Mouse (Mus musculus) brain, embryonic 14.5 days (tissue): ENCODE measurements around the gene Ptcd2.

Experiments
- CTCF ChIP-seq: fragments of 200-500 bp; IDR thresholded peaks from 2 replicates; pipeline ENCODE4 v1.5.1; 2012; ENCODE audit warnings: inconsistent platforms, mild to moderate bottlenecking, moderate library complexity, borderline replicate concordance; ENCODE audit not compliant: insufficient read depth, insufficient read length; ENCODE audit errors: extremely low read depth
- POLR2A ChIP-seq: fragments of 200-500 bp; IDR thresholded peaks from 2 replicates; pipeline ENCODE4 v1.6.1; 2012; ENCODE audit warnings: mild to moderate bottlenecking, inconsistent platforms, borderline replicate concordance; ENCODE audit not compliant: poor library complexity, insufficient read depth, insufficient read length, severe bottlenecking; ENCODE audit errors: extremely low read depth

GRCm38 (mm10) chr13:99287207-99287606 lies 57.3 kb downstream of the Ptcd2 start:
- TF ChIP-seq CTCF = no peak
- no peak for TF ChIP-seq POLR2A
